Mouse (Mus musculus) cerebellum, postnatal 4 days (tissue): ENCODE measurements around the gene Dcaf12.
A peak's percentile ranks its signal among the peaks of the same experiment; 100 is the strongest.

ENCODE experiments used
- DNase-seq, 2 experiments: peaks; one replicate each; pipeline ENCODE4 v3.0.0; 2022; ENCODE audit warnings: low spot score in 2 of 2, mixed read lengths in 1 of 2

The Dcaf12 gene

GRCm38 (mm10) chr4:41314141-41315129, at the start of gene Dcaf12:
TSS of gene Dcaf12 (minus strand) at chr4:41314889.
- peak; percentile 89 to 90 for DNase-seq

- DNase-seq, result no peak
Observed at GRCm38 (mm10) chr4:41361059-41361458, 46.4 kb upstream of the Dcaf12 start.

GRCm38 (mm10) chr4:41359358-41359757, 44.7 kb upstream of the Dcaf12 start:
- DNase-seq, result no peak

GRCm38 (mm10) chr4:41358669-41359068, 44.0 kb upstream of the Dcaf12 start:
- DNase-seq, result no peak

GRCm38 (mm10) chr4:41357154-41357553, 42.5 kb upstream of the Dcaf12 start:
- DNase-seq, result no peak

GRCm38 (mm10) chr4:41353265-41353664, 38.6 kb upstream of the Dcaf12 start:
- no peak for DNase-seq

- no peak for DNase-seq
Observed at GRCm38 (mm10) chr4:41352758-41353157, 38.1 kb upstream of the Dcaf12 start.

- no peak for DNase-seq
Observed at GRCm38 (mm10) chr4:41349199-41349591, 34.5 kb upstream of the Dcaf12 start.

GRCm38 (mm10) chr4:41348584-41349198, 34.0 kb upstream of the Dcaf12 start, which contains the start of gene Ubap1:
TSS of gene Ubap1 (plus strand) at chr4:41348996.
- peak; percentile 81 to 92 for DNase-seq

- no peak for DNase-seq
Observed at GRCm38 (mm10) chr4:41347839-41348238, 33.1 kb upstream of the Dcaf12 start.

- DNase-seq, result no peak
Observed at GRCm38 (mm10) chr4:41346011-41346410, 31.3 kb upstream of the Dcaf12 start.

- no peak for DNase-seq
Observed at GRCm38 (mm10) chr4:41340912-41341550, 26.3 kb upstream of the Dcaf12 start.

GRCm38 (mm10) chr4:41336546-41336945, 21.9 kb upstream of the Dcaf12 start:
- DNase-seq, result no peak

- no peak for DNase-seq
Observed at GRCm38 (mm10) chr4:41331698-41332421, 17.2 kb upstream of the Dcaf12 start.

GRCm38 (mm10) chr4:41331085-41331484, 16.4 kb upstream of the Dcaf12 start:
- no peak for DNase-seq

GRCm38 (mm10) chr4:41329481-41329880, 14.8 kb upstream of the Dcaf12 start:
- no peak for DNase-seq

GRCm38 (mm10) chr4:41326876-41327275, 12.2 kb upstream of the Dcaf12 start:
- no peak for DNase-seq

- DNase-seq, result no peak
Observed at GRCm38 (mm10) chr4:41320971-41321370, 6.3 kb upstream of the Dcaf12 start.

GRCm38 (mm10) chr4:41318267-41318666, 3.6 kb upstream of the Dcaf12 start:
- no peak for DNase-seq

- DNase-seq, result no peak
Observed at GRCm38 (mm10) chr4:41315173-41315572, 484 bp upstream of the Dcaf12 start.

- no peak for DNase-seq
Observed at GRCm38 (mm10) chr4:41313722-41314121, 967 bp downstream of the Dcaf12 start.
